Mouse (Mus musculus): ENCODE data around the gene Cxcr5. TPM values are rescaled to one million over a fixed set of nuclear protein-coding genes. Genes with fewer than 3 reads are reported as not detected.

Gene Cxcr5
- polyA plus RNA-seq, 1 experiment: 10.7 TPM

Other genes starting within 250 kb of the Cxcr5 start
- gene C2cd2l, start 241.6 kb downstream of the Cxcr5 start, polyA plus RNA-seq (2012; rRNA removed): 114 and 159 TPM in 2 replicates
- gene Dpagt1, start 235.9 kb downstream of the Cxcr5 start, polyA plus RNA-seq (2012; rRNA removed): 71.4 and 79.3 TPM in 2 replicates
- gene H2afx, start 227.2 kb downstream of the Cxcr5 start, polyA plus RNA-seq (2012; rRNA removed): 149 and 167 TPM in 2 replicates
- gene Hmbs, start 217.6 kb downstream of the Cxcr5 start, polyA plus RNA-seq (2012; rRNA removed): 51.9 and 52.9 TPM in 2 replicates
- gene Vps11, start 200.2 kb downstream of the Cxcr5 start, polyA plus RNA-seq (2012; rRNA removed): 22.8 and 25.8 TPM in 2 replicates
- gene Hyou1, start 182.4 kb downstream of the Cxcr5 start, polyA plus RNA-seq (2012; rRNA removed): 82.2 and 92.0 TPM in 2 replicates
- 48.9 and 60.6 TPM in 2 replicates for gene Slc37a4, start 165.0 kb downstream of the Cxcr5 start, polyA plus RNA-seq (2012; rRNA removed)
- gene Rps25, start 154.7 kb downstream of the Cxcr5 start, polyA plus RNA-seq (2012; rRNA removed): 281 and 376 TPM in 2 replicates
- gene Trappc4, start 154.3 kb downstream of the Cxcr5 start, polyA plus RNA-seq (2012; rRNA removed): 61.2 and 67.8 TPM in 2 replicates
- gene Ccdc84, start 143.3 kb downstream of the Cxcr5 start, polyA plus RNA-seq (2012; rRNA removed): 18.0 and 30.4 TPM in 2 replicates
- not detected in 2 replicates for gene Foxr1, start 120.7 kb downstream of the Cxcr5 start, polyA plus RNA-seq (2012; rRNA removed)
- gene Upk2, start 106.9 kb downstream of the Cxcr5 start, polyA plus RNA-seq (2012; rRNA removed): not detected in 2 replicates
- gene Bcl9l, start 79.1 kb downstream of the Cxcr5 start, polyA plus RNA-seq (2012; rRNA removed): 10.0 and 13.4 TPM in 2 replicates
- gene Ddx6, start 43.0 kb upstream of the Cxcr5 start, polyA plus RNA-seq (2012; rRNA removed): 10.8 and 17.3 TPM in 2 replicates
- 24.4 and 96.0 TPM in 2 replicates for gene Treh, start 111.4 kb upstream of the Cxcr5 start, polyA plus RNA-seq (2012; rRNA removed)
- 33.9 and 37.0 TPM in 2 replicates for gene Phldb1, start 173.3 kb upstream of the Cxcr5 start, polyA plus RNA-seq (2012; rRNA removed)
- 57.8 and 73.6 TPM in 2 replicates for gene Arcn1, start 206.0 kb upstream of the Cxcr5 start, polyA plus RNA-seq (2012; rRNA removed)
- gene Ift46, start 206.0 kb upstream of the Cxcr5 start, polyA plus RNA-seq (2012; rRNA removed): 34.8 and 43.1 TPM in 2 replicates
- 8.2 TPM in 2 replicates for gene Tmem25, start 237.4 kb upstream of the Cxcr5 start, polyA plus RNA-seq (2012; rRNA removed)
- gene Ttc36, start 241.2 kb upstream of the Cxcr5 start, polyA plus RNA-seq (2012; rRNA removed): 6.9 and 11.8 TPM in 2 replicates